Mouse (Mus musculus) liver, adult 2 months (tissue): ENCODE results near the gene Tspyl2. TPM values are rescaled to one million over a fixed set of nuclear protein-coding genes. Genes with fewer than 3 reads are reported as not detected.
"Not testable (repeated sequence)": the region's sequence is repeated elsewhere in the genome, so short reads cannot be mapped to it uniquely, and the experiment has no call there.

Source experiments
- DNase-seq: peaks from one replicate; pipeline ENCODE4 v3.0.0-alpha.2; 2011; ENCODE audit warnings: low read depth, low spot score; ENCODE audit errors: extremely low read depth
- H3K27ac ChIP-seq: fragments of 200-500 bp; replicated peaks from 2 replicates; pipeline ENCODE4 v1.5.1; 2012; ENCODE audit warnings: low read depth, mild to moderate bottlenecking, control low read depth, inconsistent platforms, low read length; ENCODE audit not compliant: insufficient read depth
- H3K27me3 ChIP-seq: fragments of 200-500 bp; 2 replicates; pipeline ENCODE4 v1.6.1; 2012; ENCODE audit warnings: mild to moderate bottlenecking, moderate library complexity, low read length, inconsistent platforms; ENCODE audit not compliant: control insufficient read depth, insufficient read depth
- H3K36me3 ChIP-seq: fragments of 200-500 bp; 2 replicates; pipeline ENCODE4 v1.6.1; 2012; ENCODE audit warnings: low read length, inconsistent platforms; ENCODE audit not compliant: control insufficient read depth, insufficient read depth
- H3K4me1 ChIP-seq: fragments of 200-500 bp; 2 replicates; pipeline ENCODE4 v1.6.1; 2011; ENCODE audit warnings: low read length; ENCODE audit not compliant: control insufficient read depth, insufficient read depth
- H3K4me3 ChIP-seq: fragments of 200-500 bp; 2 replicates; pipeline ENCODE4 v1.5.1; 2011; ENCODE audit warnings: low read depth, mild to moderate bottlenecking, control low read depth, low read length, moderate library complexity; ENCODE audit not compliant: insufficient read depth
- H3K79me2 ChIP-seq: fragments of 200-500 bp; 2 replicates; pipeline ENCODE4 v1.6.1; 2012; ENCODE audit warnings: inconsistent platforms, mild to moderate bottlenecking, low read length, moderate library complexity; ENCODE audit not compliant: control insufficient read depth, insufficient read depth
- H3K9ac ChIP-seq: fragments of 200-500 bp; 2 replicates; pipeline ENCODE4 v1.6.1; 2012; ENCODE audit warnings: low read depth, mild to moderate bottlenecking, control low read depth, inconsistent platforms, low read length
- CTCF ChIP-seq: fragments of 200-500 bp; IDR thresholded peaks from 2 replicates; pipeline ENCODE4 v1.5.1; 2011; ENCODE audit warnings: low read depth, low read length, control low read depth
- POLR2A ChIP-seq: fragments of 200-500 bp; IDR thresholded peaks from 2 replicates; pipeline ENCODE4 v1.6.1; 2011; ENCODE audit warnings: low read length, control low read depth; ENCODE audit not compliant: insufficient read depth; ENCODE audit errors: extremely low read depth
- WGBS: fragments of 180-500 bp; shearing (Covaris S2); methylation state at CpG from one replicate; pipeline ENCODE4 v1.1.7; 2018; 5-methylcytosine and 5-hydroxymethylcytosine counted together
- polyA plus RNA-seq: library from polyadenylated mRNA; depleted of rRNA; stranded (reverse); fragments of >200 nt; gene quantifications from 2 replicates; pipeline ENCODE4 v1.2.3, GENCODE M21; 2012
- total RNA-seq: library from RNA; depleted of rRNA; stranded (reverse); fragments of >200 nt; gene quantifications from 2 replicates; pipeline ENCODE4 v1.2.3, GENCODE M21; 2014

Gene Tspyl2
- total and polyA plus RNA-seq, 2 experiments = 3.5 to 9.3 TPM

- H3K36me3 ChIP-seq = no peaks in the 10 kb centered on the region
- no peak for DNase-seq
- H3K79me2 ChIP-seq = no peaks in the 10 kb centered on the region
- H3K4me1 ChIP-seq = no peaks in the 10 kb centered on the region
- no peak for TF ChIP-seq POLR2A
- no peak for TF ChIP-seq CTCF
- no peak overlapping the region for H3K9ac ChIP-seq
- H3K27ac ChIP-seq = no peak overlapping the region
- no peak overlapping the region for H3K4me3 ChIP-seq
- no peaks in the 10 kb centered on the region for H3K27me3 ChIP-seq
- WGBS = 98% methylated on average over 14 of the region's 14 CpGs
Observed at GRCm38 (mm10) chrX:152347041-152347440, 4.8 kb upstream of the Tspyl2 start.

- Histone ChIP-seq H3K36me3 (no peaks in the 10 kb centered on the region), H3K27me3 (no peaks in the 10 kb centered on the region), H3K79me2 (no peaks in the 10 kb centered on the region), H3K4me3 (no peak overlapping the region), H3K27ac (no peak overlapping the region), H3K4me1 (peaks cover 1% of the 10 kb centered on the region; the same call in 1 of the 2 replicates), H3K9ac (no peak overlapping the region)
- no peak for TF ChIP-seq POLR2A
- TF ChIP-seq CTCF = no peak
- DNase-seq = no peak
- 91% methylated on average over 15 of the region's 15 CpGs for WGBS
Observed at GRCm38 (mm10) chrX:152346587-152346986, 4.4 kb upstream of the Tspyl2 start.

DNA sequence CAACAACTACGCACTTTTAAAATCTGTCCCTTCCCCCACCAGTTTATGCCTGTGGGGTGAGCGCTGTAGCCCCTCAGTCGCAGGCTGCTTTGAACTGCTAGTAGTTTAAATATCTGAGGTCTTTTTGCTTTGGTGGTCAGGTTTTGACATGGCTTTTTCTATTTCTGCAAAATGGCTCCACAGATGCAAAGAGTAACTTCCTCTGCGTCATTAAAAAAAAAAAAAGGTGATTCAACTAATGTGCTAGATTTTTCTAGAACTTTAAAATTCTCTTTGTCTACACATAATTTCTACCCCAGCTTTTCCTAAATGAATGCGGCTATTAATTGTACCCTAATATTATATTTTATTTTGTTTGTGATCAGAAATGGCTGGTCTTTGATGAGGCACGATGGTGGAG, 678 bp upstream of the Tspyl2 start:
- Histone ChIP-seq H3K27ac (peak overlapping the region; percentile 58; the same call in 1 of the 2 replicates), H3K9ac (peak overlapping the region; percentile 57; the same call in 1 of the 2 replicates)
- 21% methylated on average over 6 of the region's 6 CpGs for WGBS

DNA sequence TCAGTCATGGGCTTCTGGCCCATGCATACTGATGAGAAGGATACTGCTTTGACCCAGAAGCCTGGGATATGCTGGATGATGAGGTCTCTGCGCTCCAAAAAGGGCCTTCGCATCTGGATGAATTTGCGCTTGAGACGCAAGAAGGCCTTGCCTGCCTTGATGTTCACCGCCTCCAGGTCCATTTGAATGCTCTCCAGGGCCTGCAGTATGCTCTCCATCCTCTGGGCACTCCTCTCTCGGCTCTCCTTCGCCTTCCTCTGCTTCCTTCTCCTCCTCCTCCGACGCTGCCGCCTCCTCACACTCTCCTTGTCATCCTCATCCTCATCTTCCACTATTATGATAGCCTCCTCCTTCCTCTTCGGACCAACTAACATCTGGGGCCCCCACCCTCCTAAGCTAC, 729 bp downstream of the Tspyl2 start:
- Histone ChIP-seq H3K4me1 (peaks cover 3% of the 10 kb centered on the region; the same call in 1 of the 2 replicates), H3K27ac (no peak overlapping the region), H3K79me2 (no peaks in the 10 kb centered on the region), H3K9ac (peak overlapping the region; percentile 86; the same call in 1 of the 2 replicates), H3K4me3 (peak overlapping the region; percentile 97), H3K27me3 (no peaks in the 10 kb centered on the region), H3K36me3 (peaks cover 6% of the 10 kb centered on the region)
- no peak for TF ChIP-seq CTCF
- TF ChIP-seq POLR2A = no peak
- 39% methylated on average over 11 of the region's 11 CpGs for WGBS
- no peak for DNase-seq

More for the DNA sequence above, 678 bp upstream of the Tspyl2 start:
- H3K4me3 ChIP-seq = peak overlapping the region; percentile 97
- no peaks in the 10 kb centered on the region for H3K79me2 ChIP-seq
- TF ChIP-seq CTCF (no peak), POLR2A (no peak)
- H3K4me1 ChIP-seq = peaks cover 3% of the 10 kb centered on the region; the same call in 1 of the 2 replicates
- no peak for DNase-seq
- peaks cover 6% of the 10 kb centered on the region for H3K36me3 ChIP-seq
- no peaks in the 10 kb centered on the region for H3K27me3 ChIP-seq

GRCm38 (mm10) chrX:152336546-152337332, 5.5 kb downstream of the Tspyl2 start:
- Histone ChIP-seq H3K27ac (peak overlapping the region; percentile 44), H3K27me3 (no peaks in the 10 kb centered on the region), H3K9ac (peak overlapping the region; percentile 51), H3K79me2 (no peaks in the 10 kb centered on the region), H3K4me3 (peak overlapping the region; percentile 30), H3K36me3 (peaks cover 6% of the 10 kb centered on the region), H3K4me1 (peaks cover 3% of the 10 kb centered on the region; the same call in 1 of the 2 replicates)
- TF ChIP-seq CTCF = no peak
- TF ChIP-seq POLR2A = 0 out of 2 replicates have a peak, but pooled peaks have one; percentile 16
- DNase-seq = peak; percentile 31
- WGBS = 32% methylated on average over 33 of the region's 33 CpGs

DNA sequence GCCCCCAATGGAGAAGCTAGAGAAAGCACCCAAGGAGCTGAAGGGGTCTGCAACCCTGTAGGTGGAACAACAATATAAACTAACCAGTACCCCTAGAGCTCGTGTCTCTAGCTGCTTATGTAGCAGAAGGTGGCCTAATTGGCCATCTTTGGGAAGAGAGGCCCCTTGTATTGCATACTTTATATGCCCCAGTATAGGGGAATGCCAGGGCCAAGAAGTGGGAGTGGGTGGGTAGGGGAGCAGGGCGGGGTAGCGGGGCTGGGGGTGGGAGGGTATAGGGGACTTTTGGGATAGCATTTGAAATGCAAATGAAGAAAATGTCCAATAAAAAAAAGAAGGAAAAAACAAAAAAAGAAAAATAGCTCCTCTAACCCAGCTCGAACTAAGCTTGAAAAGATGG, 6.1 kb downstream of the Tspyl2 start:
- WGBS = 66% methylated on average over 4 of the region's 4 CpGs
- H3K4me1 ChIP-seq, H3K79me2 ChIP-seq, H3K4me3 ChIP-seq, DNase-seq, H3K36me3 ChIP-seq, H3K27me3 ChIP-seq, H3K9ac ChIP-seq, H3K27ac ChIP-seq: not testable (repeated sequence)

DNA sequence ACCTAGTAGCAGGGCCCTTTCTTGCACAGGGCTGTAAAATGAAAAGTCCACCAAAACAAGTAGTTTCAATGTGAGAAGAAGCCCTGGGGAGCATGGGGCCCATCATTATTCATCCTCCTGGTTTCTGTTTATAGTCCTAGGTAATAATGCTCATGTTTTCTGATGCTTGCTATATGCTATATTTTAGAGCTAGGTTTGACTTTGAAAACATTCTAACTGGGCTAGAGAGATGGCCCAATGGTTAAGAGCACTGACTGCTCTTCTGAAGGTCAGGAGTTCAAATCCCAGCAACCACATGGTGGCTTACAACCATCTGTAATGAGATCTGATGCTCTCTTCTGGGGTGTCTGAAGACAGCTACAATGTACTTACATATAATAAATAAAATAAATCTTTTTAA, 12.8 kb downstream of the Tspyl2 start:
- DNase-seq, H3K79me2 ChIP-seq, H3K9ac ChIP-seq, H3K27me3 ChIP-seq, H3K4me1 ChIP-seq, H3K4me3 ChIP-seq, H3K36me3 ChIP-seq, H3K27ac ChIP-seq: not testable (repeated sequence)
